Mouse (Mus musculus): ENCODE results near the gene 1700001P01Rik. TPM values are rescaled to one million over a fixed set of nuclear protein-coding genes. Genes with fewer than 3 reads are reported as not detected.

1700001P01Rik gene
- not detected in 2 replicates for polyA plus RNA-seq (2012; ENCODE audit: insufficient read depth, insufficient read length, missing spikeins)

- Histone ChIP-seq H3K27ac (replicated peaks; ENCODE audit: low read depth, low read length) (no peak within 1 kb of the TSS), H3K4me3 (ENCODE audit: insufficient read depth, low read depth, low read length) (no peak within 1 kb of the TSS), H3K4me1 (ENCODE audit: control insufficient read depth, insufficient read depth, insufficient read length, low read length) (no peaks in the 10 kb centered on the region)
These were observed at the start of gene 1700001P01Rik for GRCm38 (mm10) chr11:97775808-97776496. Gene 1700001P01Rik (minus strand): TSS chr11:97775918.

- Histone ChIP-seq H3K4me3 (ENCODE audit: insufficient read depth, low read depth, low read length) (no peak overlapping the region), H3K4me1 (ENCODE audit: control insufficient read depth, insufficient read depth, insufficient read length, low read length) (peaks cover 52% of the 10 kb centered on the region), H3K27ac (replicated peaks; ENCODE audit: low read depth, low read length) (peak overlapping the region; percentile 65)
These were observed 49.6 kb upstream of the 1700001P01Rik start for GRCm38 (mm10) chr11:97825295-97825694.

- no peak overlapping the region for H3K4me3 ChIP-seq (ENCODE audit: insufficient read depth, low read depth, low read length)
- H3K27ac ChIP-seq (replicated peaks; ENCODE audit: low read depth, low read length): peak overlapping the region; percentile 65
- peaks cover 49% of the 10 kb centered on the region for H3K4me1 ChIP-seq (ENCODE audit: control insufficient read depth, insufficient read depth, insufficient read length, low read length)
These were observed 49.2 kb upstream of the 1700001P01Rik start for GRCm38 (mm10) chr11:97824895-97825294.

GRCm38 (mm10) chr11:97824168-97824567 lies 48.5 kb upstream of the 1700001P01Rik start:
- no peak overlapping the region for H3K4me3 ChIP-seq (ENCODE audit: insufficient read depth, low read depth, low read length)
- peak overlapping the region; percentile 33; the same call in 1 of the 2 replicates for H3K27ac ChIP-seq (replicated peaks; ENCODE audit: low read depth, low read length)
- peaks cover 50% of the 10 kb centered on the region for H3K4me1 ChIP-seq (ENCODE audit: control insufficient read depth, insufficient read depth, insufficient read length, low read length)

GRCm38 (mm10) chr11:97822840-97823603 lies 47.3 kb upstream of the 1700001P01Rik start:
- Histone ChIP-seq H3K4me1 (ENCODE audit: control insufficient read depth, insufficient read depth, insufficient read length, low read length) (peaks cover 60% of the 10 kb centered on the region), H3K27ac (replicated peaks; ENCODE audit: low read depth, low read length) (peak overlapping the region; percentile 63), H3K4me3 (ENCODE audit: insufficient read depth, low read depth, low read length) (peak overlapping the region; percentile 27)

GRCm38 (mm10) chr11:97821401-97822064 lies 45.8 kb upstream of the 1700001P01Rik start:
- peaks cover 69% of the 10 kb centered on the region for H3K4me1 ChIP-seq (ENCODE audit: control insufficient read depth, insufficient read depth, insufficient read length, low read length)
- H3K4me3 ChIP-seq (ENCODE audit: insufficient read depth, low read depth, low read length): no peak overlapping the region
- H3K27ac ChIP-seq (replicated peaks; ENCODE audit: low read depth, low read length): peak overlapping the region; percentile 63

- H3K27ac ChIP-seq (replicated peaks; ENCODE audit: low read depth, low read length): peak overlapping the region; percentile 89
- peaks cover 69% of the 10 kb centered on the region for H3K4me1 ChIP-seq (ENCODE audit: control insufficient read depth, insufficient read depth, insufficient read length, low read length)
These were observed 45.1 kb upstream of the 1700001P01Rik start for GRCm38 (mm10) chr11:97820840-97821239.

GRCm38 (mm10) chr11:97819923-97820322 lies 44.2 kb upstream of the 1700001P01Rik start:
- Histone ChIP-seq H3K27ac (replicated peaks; ENCODE audit: low read depth, low read length) (peak overlapping the region; percentile 89), H3K4me3 (ENCODE audit: insufficient read depth, low read depth, low read length) (no peak overlapping the region), H3K4me1 (ENCODE audit: control insufficient read depth, insufficient read depth, insufficient read length, low read length) (peaks cover 69% of the 10 kb centered on the region)

More at GRCm38 (mm10) chr11:97820840-97821239, 45.1 kb upstream of the 1700001P01Rik start:
- H3K4me3 ChIP-seq (ENCODE audit: insufficient read depth, low read depth, low read length): no peak overlapping the region

- Histone ChIP-seq H3K4me3 (ENCODE audit: insufficient read depth, low read depth, low read length) (no peak overlapping the region), H3K4me1 (ENCODE audit: control insufficient read depth, insufficient read depth, insufficient read length, low read length) (peaks cover 69% of the 10 kb centered on the region)
These were observed 43.4 kb upstream of the 1700001P01Rik start for GRCm38 (mm10) chr11:97819102-97819501.

GRCm38 (mm10) chr11:97818571-97818970 lies 42.9 kb upstream of the 1700001P01Rik start:
- H3K4me1 ChIP-seq (ENCODE audit: control insufficient read depth, insufficient read depth, insufficient read length, low read length): peaks cover 71% of the 10 kb centered on the region
- H3K4me3 ChIP-seq (ENCODE audit: insufficient read depth, low read depth, low read length): no peak overlapping the region
- H3K27ac ChIP-seq (replicated peaks; ENCODE audit: low read depth, low read length): peak overlapping the region; percentile 83

More at GRCm38 (mm10) chr11:97819102-97819501, 43.4 kb upstream of the 1700001P01Rik start:
- peak overlapping the region; percentile 83 for H3K27ac ChIP-seq (replicated peaks; ENCODE audit: low read depth, low read length)

- Histone ChIP-seq H3K27ac (replicated peaks; ENCODE audit: low read depth, low read length) (peak overlapping the region; percentile 83), H3K4me3 (ENCODE audit: insufficient read depth, low read depth, low read length) (no peak overlapping the region), H3K4me1 (ENCODE audit: control insufficient read depth, insufficient read depth, insufficient read length, low read length) (peaks cover 77% of the 10 kb centered on the region)
These were observed 42.3 kb upstream of the 1700001P01Rik start for GRCm38 (mm10) chr11:97818003-97818402.

GRCm38 (mm10) chr11:97817379-97817778 lies 41.7 kb upstream of the 1700001P01Rik start:
- Histone ChIP-seq H3K4me1 (ENCODE audit: control insufficient read depth, insufficient read depth, insufficient read length, low read length) (peaks cover 81% of the 10 kb centered on the region), H3K4me3 (ENCODE audit: insufficient read depth, low read depth, low read length) (no peak overlapping the region), H3K27ac (replicated peaks; ENCODE audit: low read depth, low read length) (peak overlapping the region; percentile 83)

GRCm38 (mm10) chr11:97816916-97817315 lies 41.2 kb upstream of the 1700001P01Rik start:
- H3K27ac ChIP-seq (replicated peaks; ENCODE audit: low read depth, low read length): peak overlapping the region; percentile 83
- no peak overlapping the region for H3K4me3 ChIP-seq (ENCODE audit: insufficient read depth, low read depth, low read length)
- H3K4me1 ChIP-seq (ENCODE audit: control insufficient read depth, insufficient read depth, insufficient read length, low read length): peaks cover 82% of the 10 kb centered on the region

- Histone ChIP-seq H3K27ac (replicated peaks; ENCODE audit: low read depth, low read length) (peak overlapping the region; percentile 83), H3K4me1 (ENCODE audit: control insufficient read depth, insufficient read depth, insufficient read length, low read length) (peaks cover 81% of the 10 kb centered on the region), H3K4me3 (ENCODE audit: insufficient read depth, low read depth, low read length) (no peak overlapping the region)
These were observed 40.5 kb upstream of the 1700001P01Rik start for GRCm38 (mm10) chr11:97816176-97816575.

GRCm38 (mm10) chr11:97815736-97816135 lies 40.0 kb upstream of the 1700001P01Rik start:
- H3K4me1 ChIP-seq (ENCODE audit: control insufficient read depth, insufficient read depth, insufficient read length, low read length): peaks cover 81% of the 10 kb centered on the region
- H3K4me3 ChIP-seq (ENCODE audit: insufficient read depth, low read depth, low read length): no peak overlapping the region
- peak overlapping the region; percentile 83 for H3K27ac ChIP-seq (replicated peaks; ENCODE audit: low read depth, low read length)

All from brown adipose tissue, adult 24 weeks (tissue).